Mouse (Mus musculus) liver, adult 2 months (tissue): ENCODE results near the gene Sebox. TPM values are rescaled to one million over a fixed set of nuclear protein-coding genes. Genes with fewer than 3 reads are reported as not detected.
A peak's percentile ranks its signal among the peaks of the same experiment; 100 is the strongest.

Experiments
- DNase-seq: peaks from one replicate; pipeline ENCODE4 v3.0.0-alpha.2; 2011; ENCODE audit warnings: low read depth, low spot score; ENCODE audit errors: extremely low read depth
- H3K27ac ChIP-seq: fragments of 200-500 bp; replicated peaks from 2 replicates; pipeline ENCODE4 v1.5.1; 2012; ENCODE audit warnings: low read depth, mild to moderate bottlenecking, control low read depth, inconsistent platforms, low read length; ENCODE audit not compliant: insufficient read depth
- H3K27me3 ChIP-seq: fragments of 200-500 bp; 2 replicates; pipeline ENCODE4 v1.6.1; 2012; ENCODE audit warnings: mild to moderate bottlenecking, moderate library complexity, low read length, inconsistent platforms; ENCODE audit not compliant: control insufficient read depth, insufficient read depth
- H3K36me3 ChIP-seq: fragments of 200-500 bp; 2 replicates; pipeline ENCODE4 v1.6.1; 2012; ENCODE audit warnings: low read length, inconsistent platforms; ENCODE audit not compliant: control insufficient read depth, insufficient read depth
- H3K4me1 ChIP-seq: fragments of 200-500 bp; 2 replicates; pipeline ENCODE4 v1.6.1; 2011; ENCODE audit warnings: low read length; ENCODE audit not compliant: control insufficient read depth, insufficient read depth
- H3K4me3 ChIP-seq: fragments of 200-500 bp; 2 replicates; pipeline ENCODE4 v1.5.1; 2011; ENCODE audit warnings: low read depth, mild to moderate bottlenecking, control low read depth, low read length, moderate library complexity; ENCODE audit not compliant: insufficient read depth
- H3K79me2 ChIP-seq: fragments of 200-500 bp; 2 replicates; pipeline ENCODE4 v1.6.1; 2012; ENCODE audit warnings: inconsistent platforms, mild to moderate bottlenecking, low read length, moderate library complexity; ENCODE audit not compliant: control insufficient read depth, insufficient read depth
- H3K9ac ChIP-seq: fragments of 200-500 bp; 2 replicates; pipeline ENCODE4 v1.6.1; 2012; ENCODE audit warnings: low read depth, mild to moderate bottlenecking, control low read depth, inconsistent platforms, low read length
- CTCF ChIP-seq: fragments of 200-500 bp; IDR thresholded peaks from 2 replicates; pipeline ENCODE4 v1.5.1; 2011; ENCODE audit warnings: low read depth, low read length, control low read depth
- POLR2A ChIP-seq: fragments of 200-500 bp; IDR thresholded peaks from 2 replicates; pipeline ENCODE4 v1.6.1; 2011; ENCODE audit warnings: low read length, control low read depth; ENCODE audit not compliant: insufficient read depth; ENCODE audit errors: extremely low read depth
- WGBS: fragments of 180-500 bp; shearing (Covaris S2); methylation state at CpG from one replicate; pipeline ENCODE4 v1.1.7; 2018; 5-methylcytosine and 5-hydroxymethylcytosine counted together
- polyA plus RNA-seq: library from polyadenylated mRNA; depleted of rRNA; stranded (reverse); fragments of >200 nt; gene quantifications from 2 replicates; pipeline ENCODE4 v1.2.3, GENCODE M21; 2012
- total RNA-seq: library from RNA; depleted of rRNA; stranded (reverse); fragments of >200 nt; gene quantifications from 2 replicates; pipeline ENCODE4 v1.2.3, GENCODE M21; 2014

Sebox gene
- total and polyA plus RNA-seq, 2 experiments = 0.37 to 0.91 TPM

- Histone ChIP-seq H3K27ac (no peak overlapping the region), H3K4me1 (peaks cover 5% of the 10 kb centered on the region; the same call in 1 of the 2 replicates), H3K79me2 (no peaks in the 10 kb centered on the region), H3K27me3 (no peaks in the 10 kb centered on the region), H3K36me3 (no peaks in the 10 kb centered on the region), H3K4me3 (no peak overlapping the region), H3K9ac (no peak overlapping the region)
- TF ChIP-seq CTCF = no peak
- TF ChIP-seq POLR2A = no peak
- no peak for DNase-seq
- 94% methylated on average over 5 of the region's 5 CpGs for WGBS
Measured at GRCm38 (mm10) chr11:78462669-78463068, 40.6 kb upstream of the Sebox start.

GRCm38 (mm10) chr11:78463286-78464036, 39.8 kb upstream of the Sebox start:
- peaks cover 5% of the 10 kb centered on the region; the same call in 1 of the 2 replicates for H3K4me1 ChIP-seq
- TF ChIP-seq CTCF (no peak), POLR2A (no peak)
- H3K36me3 ChIP-seq = no peaks in the 10 kb centered on the region
- H3K79me2 ChIP-seq = no peaks in the 10 kb centered on the region
- H3K27ac ChIP-seq = no peak overlapping the region; the same call in 1 of the 2 replicates
- no peak for DNase-seq
- no peak overlapping the region for H3K9ac ChIP-seq
- no peak overlapping the region for H3K4me3 ChIP-seq
- no peaks in the 10 kb centered on the region for H3K27me3 ChIP-seq
- WGBS = 69% methylated on average over 13 of the region's 13 CpGs

GRCm38 (mm10) chr11:78465116-78465515, 38.1 kb upstream of the Sebox start:
- H3K36me3 ChIP-seq = no peaks in the 10 kb centered on the region

GRCm38 (mm10) chr11:78465568-78466180, 37.6 kb upstream of the Sebox start, which contains the start of gene Slc46a1:
Gene Slc46a1 (plus strand): TSS chr11:78465697.
- TF ChIP-seq POLR2A (peak; percentile 25; the same call in 1 of the 2 replicates), CTCF (no peak)
- Histone ChIP-seq H3K4me1 (peaks cover 5% of the 10 kb centered on the region; the same call in 1 of the 2 replicates), H3K9ac (peak within 1 kb of the TSS; percentile 87), H3K27me3 (no peaks in the 10 kb centered on the region), H3K79me2 (no peaks in the 10 kb centered on the region), H3K27ac (peak within 1 kb of the TSS; percentile 93), H3K4me3 (peak within 1 kb of the TSS; percentile 69), H3K36me3 (no peaks in the 10 kb centered on the region)
- DNase-seq = peak; percentile 88
- WGBS = under 1% methylated on average over 41 of the region's 41 CpGs

More at GRCm38 (mm10) chr11:78465116-78465515, 38.1 kb upstream of the Sebox start:
- TF ChIP-seq POLR2A (no peak), CTCF (no peak)
- Histone ChIP-seq H3K4me1 (peaks cover 5% of the 10 kb centered on the region; the same call in 1 of the 2 replicates), H3K9ac (no peak overlapping the region), H3K79me2 (no peaks in the 10 kb centered on the region), H3K4me3 (no peak overlapping the region), H3K27ac (no peak overlapping the region), H3K27me3 (no peaks in the 10 kb centered on the region)
- no peak for DNase-seq
- WGBS = 18% methylated on average over 9 of the region's 9 CpGs

- H3K9ac ChIP-seq = peak overlapping the region; percentile 30; the same call in 1 of the 2 replicates
- H3K27me3 ChIP-seq = no peaks in the 10 kb centered on the region
- H3K4me1 ChIP-seq = peaks cover 5% of the 10 kb centered on the region; the same call in 1 of the 2 replicates
- no peaks in the 10 kb centered on the region for H3K79me2 ChIP-seq
- no peak for DNase-seq
- 64% methylated on average over 23 of the region's 23 CpGs for WGBS
- H3K36me3 ChIP-seq = no peaks in the 10 kb centered on the region
- H3K4me3 ChIP-seq = peak overlapping the region; percentile 69
- TF ChIP-seq POLR2A (no peak), CTCF (no peak)
- peak overlapping the region; percentile 6 for H3K27ac ChIP-seq
Measured at GRCm38 (mm10) chr11:78466242-78466912, 36.9 kb upstream of the Sebox start.
